Mouse (Mus musculus): Measurements from ENCODE around the gene Iqch.
A peak's percentile ranks its signal among the peaks of the same experiment; 100 is the strongest.

Gene Iqch

GRCm38 (mm10) chr9:63495786-63496185, 106.5 kb downstream of the Iqch start:
- no peak for DNase-seq (ENCODE audit: low read depth, low spot score)

DNA sequence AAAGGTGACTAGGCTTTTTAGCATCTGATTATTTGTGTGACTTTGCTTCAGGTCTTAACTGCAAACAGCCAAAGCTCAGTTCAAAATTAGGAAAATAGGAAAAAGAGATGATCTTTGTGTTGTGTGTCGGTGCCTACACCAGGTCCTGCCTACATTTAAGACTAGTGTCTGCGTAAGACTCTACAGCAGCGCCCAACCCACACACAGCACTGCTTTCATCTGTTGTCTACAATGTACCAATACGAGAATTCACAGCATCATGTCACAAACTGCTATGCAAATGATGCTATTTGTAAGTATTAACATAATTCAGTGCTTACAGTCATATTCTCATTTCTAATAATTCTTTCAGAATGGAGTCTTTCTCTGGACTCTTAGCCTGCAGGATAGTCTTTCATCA, 108.5 kb downstream of the Iqch start:
- DNase-seq (ENCODE audit: low read depth, low spot score) = no peak

- DNase-seq (ENCODE audit: low read depth, low spot score) = peak; percentile 10
Observed at GRCm38 (mm10) chr9:63492291-63492690, 110.0 kb downstream of the Iqch start.

- DNase-seq (ENCODE audit: low read depth, low spot score) = no peak
Observed at GRCm38 (mm10) chr9:63490521-63491307, 111.6 kb downstream of the Iqch start.

DNA sequence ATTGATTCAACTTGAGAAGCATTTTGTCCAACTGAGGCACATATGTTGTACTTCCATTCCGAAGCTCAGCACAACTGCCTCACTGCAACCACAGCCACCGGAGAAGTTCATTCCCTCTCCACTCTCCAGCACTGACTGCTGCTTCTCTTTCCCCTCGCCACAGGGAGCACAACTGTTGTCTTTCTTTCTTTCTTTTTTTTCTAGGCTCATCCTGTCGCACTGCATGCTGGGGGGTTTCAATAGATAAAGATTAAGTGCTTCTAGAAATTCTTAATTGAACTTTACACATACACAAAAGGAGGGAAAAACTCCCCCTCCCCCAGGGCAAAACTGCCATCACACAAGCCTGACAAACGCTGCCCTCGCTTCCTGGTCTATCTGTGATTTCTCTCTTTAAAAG, 113.1 kb downstream of the Iqch start:
- DNase-seq (ENCODE audit: low read depth, low spot score) = no peak

DNA sequence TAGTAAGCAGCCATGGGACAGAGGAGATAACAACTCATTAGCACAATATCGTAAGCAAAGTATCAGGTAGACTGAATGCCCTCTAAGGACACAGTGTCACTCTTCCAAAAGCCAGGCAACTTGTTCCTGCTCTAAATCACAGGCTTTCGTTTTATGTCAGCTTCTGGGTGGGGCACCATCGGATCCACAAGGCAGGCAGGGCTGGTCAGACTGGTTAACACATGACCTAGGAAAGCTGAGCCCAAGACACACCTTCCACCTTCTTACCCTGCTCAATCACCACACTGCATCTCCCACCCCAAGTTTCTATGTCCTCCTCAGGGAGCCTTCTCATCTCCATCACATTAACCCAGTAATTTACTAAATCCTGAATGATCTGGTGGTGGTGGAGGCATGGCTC, 136.7 kb downstream of the Iqch start:
- DNase-seq (ENCODE audit: low read depth, low spot score) = no peak

GRCm38 (mm10) chr9:63462296-63462695, 140.0 kb downstream of the Iqch start:
- peak; percentile 68 for DNase-seq (ENCODE audit: low read depth, low spot score)

DNA sequence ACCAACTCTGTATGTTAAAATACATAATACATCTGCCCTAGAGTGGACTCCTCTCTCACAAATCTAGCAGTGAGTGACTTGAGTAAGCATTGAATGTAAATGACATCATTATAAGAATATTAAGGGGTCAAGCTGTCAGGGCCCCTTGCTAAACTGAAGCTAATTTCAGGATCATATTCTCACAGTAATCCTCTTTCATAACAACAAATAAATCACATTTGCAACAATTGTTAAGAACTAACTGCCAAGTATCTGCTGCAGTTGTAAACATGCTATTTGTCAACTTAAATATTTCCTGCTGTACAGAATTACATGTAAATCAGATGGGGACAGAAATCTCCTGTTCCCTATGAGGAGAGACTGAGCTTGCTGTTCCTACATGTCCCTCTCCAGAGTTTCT, 145.9 kb downstream of the Iqch start:
- no peak for DNase-seq (ENCODE audit: low read depth, low spot score)

GRCm38 (mm10) chr9:63454341-63454740, 148.0 kb downstream of the Iqch start:
- no peak for DNase-seq (ENCODE audit: low read depth, low spot score)

DNA sequence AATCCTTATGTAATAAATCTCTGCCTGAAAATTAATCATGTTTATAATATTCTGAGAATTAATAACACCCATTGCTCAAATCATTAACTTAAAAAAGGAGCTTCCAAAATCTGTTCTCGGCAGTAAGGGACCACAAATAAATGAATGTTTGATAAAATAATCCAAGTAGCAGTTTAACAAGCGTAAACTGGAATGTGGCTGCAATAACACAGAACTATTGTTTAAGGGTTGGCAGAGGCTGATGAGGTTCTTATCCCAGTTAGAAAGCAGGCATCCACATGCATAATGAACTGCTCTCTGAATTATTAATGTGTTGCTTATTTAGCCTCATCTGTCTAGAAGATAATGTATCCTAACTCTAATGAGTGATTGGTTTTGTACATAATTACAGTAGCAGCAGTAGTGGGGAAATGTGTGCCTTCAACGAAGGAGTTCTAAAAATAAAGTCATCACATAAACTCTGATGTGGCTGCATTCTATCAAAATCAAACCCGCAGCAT, 151.7 kb downstream of the Iqch start:
- DNase-seq (ENCODE audit: low read depth, low spot score) = no peak

- no peak for DNase-seq (ENCODE audit: low read depth, low spot score)
Observed at GRCm38 (mm10) chr9:63443695-63444094, 158.6 kb downstream of the Iqch start.

- no peak for DNase-seq (ENCODE audit: low read depth, low spot score)
Observed at GRCm38 (mm10) chr9:63430652-63431051, 171.6 kb downstream of the Iqch start.

DNA sequence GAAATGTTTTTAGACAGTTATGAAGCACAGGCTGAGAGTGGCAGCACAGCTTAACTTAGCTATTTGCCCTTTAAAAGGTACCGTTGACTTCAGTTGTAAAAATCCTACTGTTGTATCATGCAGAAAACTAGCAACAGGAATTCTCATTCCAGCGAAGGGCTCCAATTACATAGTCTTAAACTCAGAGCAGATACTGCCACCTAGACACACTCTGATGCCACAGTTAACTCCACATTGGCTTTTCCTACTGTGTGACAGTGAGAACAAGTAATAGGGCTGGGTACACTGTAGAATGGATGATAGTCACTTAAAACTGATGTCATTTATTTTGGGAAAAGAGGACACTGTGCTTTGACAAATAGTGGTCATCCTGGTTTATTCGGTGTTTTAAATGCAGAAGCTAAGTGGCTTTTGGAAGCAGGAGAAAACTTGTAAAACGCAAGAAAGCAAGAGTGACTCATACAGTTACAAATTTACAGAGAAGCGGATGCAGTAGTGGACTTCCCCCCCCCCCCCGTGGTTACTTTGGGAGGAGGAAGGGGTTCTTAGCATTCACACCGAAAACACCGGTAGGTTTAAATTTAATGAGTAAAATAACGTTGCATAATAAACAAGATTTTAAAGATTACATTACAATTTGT, 181.1 kb downstream of the Iqch start:
- no peak for DNase-seq (ENCODE audit: low read depth, low spot score)

GRCm38 (mm10) chr9:63420396-63420795, 181.9 kb downstream of the Iqch start:
- no peak for DNase-seq (ENCODE audit: low read depth, low spot score)

DNA sequence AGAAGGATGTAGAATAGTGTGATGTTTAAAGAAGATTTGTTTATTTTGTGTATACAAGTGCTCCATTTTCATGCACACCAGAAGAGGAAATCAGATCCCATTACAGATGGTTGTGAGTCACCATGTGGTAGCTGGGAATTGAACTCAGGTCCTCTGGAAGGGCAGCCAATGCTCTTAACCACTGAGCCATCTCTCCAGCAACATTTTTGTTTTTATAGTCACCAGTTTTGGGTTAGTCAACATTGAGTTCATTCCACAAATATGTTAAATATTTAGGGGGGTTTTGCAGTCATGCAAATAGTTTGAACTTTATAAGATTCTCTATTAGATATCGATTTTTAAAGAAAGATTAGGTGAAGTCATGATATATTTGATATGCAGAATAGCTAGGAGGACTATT, 202.1 kb downstream of the Iqch start:
- no peak for DNase-seq (ENCODE audit: low read depth, low spot score)

GRCm38 (mm10) chr9:63399463-63399815, 202.9 kb downstream of the Iqch start:
- DNase-seq (ENCODE audit: low read depth, low spot score) = no peak

DNA sequence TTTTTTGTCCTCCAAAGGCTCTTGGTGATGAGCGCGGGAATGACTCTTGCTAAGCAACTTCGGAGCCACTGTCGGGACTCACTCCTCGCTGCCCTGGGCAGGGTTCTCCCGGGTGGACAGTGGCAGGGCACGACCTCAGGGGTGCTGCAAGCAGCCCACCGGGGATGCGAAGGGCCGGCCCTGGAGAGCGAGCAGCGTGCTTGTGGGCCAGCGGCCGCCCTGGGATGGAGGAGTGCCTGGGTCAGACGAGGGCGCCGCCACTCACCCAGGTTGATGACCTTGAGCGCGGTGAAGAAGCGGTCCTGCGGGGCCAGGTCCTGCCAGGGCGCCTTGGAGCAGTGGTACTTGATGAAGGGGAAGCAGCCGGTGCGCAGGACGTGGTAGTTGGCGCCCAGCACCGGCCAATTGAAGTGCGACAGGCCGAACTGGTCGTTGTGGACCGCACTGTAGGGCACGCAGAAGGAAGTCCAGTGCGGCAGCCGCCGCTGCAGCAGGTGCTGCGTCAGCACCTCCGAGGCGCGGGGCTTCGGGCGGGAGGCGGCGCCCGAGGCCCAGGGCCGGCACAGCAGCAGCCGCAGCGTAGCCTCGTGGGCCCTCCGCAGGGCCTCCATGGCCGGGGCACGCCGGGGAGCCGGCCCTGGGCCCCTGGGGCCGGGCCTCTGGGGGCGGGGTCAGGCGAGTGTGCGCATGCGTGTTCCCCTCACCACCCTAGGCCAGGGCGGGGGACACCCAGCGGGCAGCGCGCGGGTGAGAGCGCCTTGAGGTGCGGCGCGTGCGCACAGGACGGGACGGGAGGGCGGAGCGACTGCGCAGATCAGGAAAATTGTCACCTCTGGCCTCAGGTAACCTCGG, 203.5 kb downstream of the Iqch start, which contains the start of gene 2300009A05Rik:
2300009A05Rik (minus strand) TSS at position 636 of the 852 bp plus-strand sequence.
- peak; percentile 95 for DNase-seq (ENCODE audit: low read depth, low spot score)

DNA sequence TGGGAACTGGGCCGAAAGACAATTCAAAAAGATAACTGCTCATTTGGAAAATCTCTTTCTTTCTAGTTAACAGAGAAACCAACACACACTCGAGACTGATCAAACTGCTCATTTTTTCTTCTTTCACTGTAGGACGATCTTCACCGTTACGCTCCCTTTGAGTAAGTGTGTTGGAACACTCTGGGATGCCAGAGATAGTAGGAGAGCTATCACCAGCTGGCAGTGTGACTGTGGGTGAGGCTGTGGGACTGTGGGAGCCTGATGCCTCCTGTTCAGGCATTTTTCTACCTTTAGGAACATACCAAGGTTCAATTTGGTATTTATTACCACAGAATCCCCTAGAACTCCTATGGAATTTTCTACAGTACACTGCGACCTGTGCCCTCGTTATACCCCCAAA, 206.7 kb downstream of the Iqch start:
- DNase-seq (ENCODE audit: low read depth, low spot score) = no peak

DNA sequence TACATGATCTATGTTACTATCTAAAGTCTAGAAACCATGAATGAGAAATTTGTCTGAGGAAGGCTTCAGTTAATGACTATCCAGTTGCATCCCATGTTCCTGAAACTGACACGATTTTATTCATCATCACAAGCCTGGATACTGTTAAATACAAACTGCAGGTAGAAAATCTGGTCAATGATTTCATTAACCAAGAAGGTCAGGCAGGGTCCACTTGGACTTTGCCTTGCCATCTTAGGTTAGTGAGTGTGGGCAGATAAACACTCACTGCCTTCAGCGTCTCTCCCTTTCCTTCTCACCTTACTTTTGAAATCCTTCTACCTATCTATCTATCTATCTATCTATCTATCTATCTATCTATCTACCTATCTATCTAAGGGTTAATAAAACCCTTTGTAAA, 211.0 kb downstream of the Iqch start:
- DNase-seq (ENCODE audit: low read depth, low spot score) = no peak

DNA sequence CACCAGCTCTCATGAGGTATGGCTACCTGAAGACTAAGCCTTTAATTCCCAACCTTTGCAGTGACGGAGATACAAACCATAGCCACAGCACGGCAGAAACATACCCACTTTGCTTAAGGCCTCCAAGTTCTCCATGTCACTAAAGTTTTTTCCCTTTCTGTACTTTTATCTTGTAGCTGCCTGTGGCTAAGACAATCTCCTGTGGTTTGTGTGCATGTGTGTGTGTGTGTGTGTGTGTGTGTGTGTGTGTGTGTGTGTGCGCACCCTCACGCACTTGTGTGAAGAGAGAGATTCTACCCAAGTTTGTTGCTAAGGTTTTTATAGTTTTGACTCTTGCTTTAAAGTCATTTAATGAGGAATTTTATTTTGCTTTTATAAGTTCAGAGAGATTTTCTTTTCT, 219.5 kb downstream of the Iqch start:
- DNase-seq (ENCODE audit: low read depth, low spot score) = no peak

DNA sequence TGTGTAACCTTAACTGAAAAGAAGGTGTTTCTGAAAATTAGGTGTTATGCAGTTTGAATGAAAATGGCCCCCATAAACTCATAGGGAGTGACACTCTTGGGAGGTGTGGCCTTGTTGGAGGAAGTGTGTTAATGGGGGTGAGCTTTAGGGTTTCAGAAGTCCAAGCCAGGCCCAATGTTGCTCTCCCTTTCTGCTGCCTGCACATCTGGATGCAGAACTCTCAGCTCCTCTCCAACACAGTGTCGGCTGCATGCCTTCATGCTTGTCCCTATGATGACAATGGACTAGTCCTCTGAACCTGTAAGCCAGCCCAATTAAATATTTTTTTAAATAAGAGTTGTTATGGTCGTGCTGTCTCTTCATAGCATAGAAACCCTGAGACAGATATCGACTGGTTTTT, 222.0 kb downstream of the Iqch start:
- DNase-seq (ENCODE audit: low read depth, low spot score) = no peak

DNA sequence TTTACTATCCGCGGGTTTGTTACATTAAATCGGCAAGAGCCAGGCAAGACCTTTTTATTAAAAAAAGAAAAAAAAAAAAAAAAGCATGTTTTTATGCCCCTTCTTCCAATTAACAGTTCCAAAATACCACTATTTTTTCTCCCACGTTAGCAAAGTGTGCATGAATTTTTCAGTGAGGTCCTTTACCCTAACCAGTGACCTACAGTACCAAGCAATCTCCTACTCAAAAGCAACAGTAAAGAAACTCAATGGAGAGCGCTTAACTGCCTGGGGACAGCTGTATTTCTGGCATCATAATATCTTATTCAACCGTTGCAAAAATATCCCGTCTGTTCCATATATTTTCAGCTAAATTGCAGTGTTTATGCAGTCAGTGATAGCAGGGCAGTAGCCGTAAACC, 224.1 kb downstream of the Iqch start:
- no peak for DNase-seq (ENCODE audit: low read depth, low spot score)

Data from CD4-positive helper T cell, adult 2 months (primary cell).